Mouse (Mus musculus): ENCODE data around the gene Iqgap2.

Iqgap2 gene

DNA sequence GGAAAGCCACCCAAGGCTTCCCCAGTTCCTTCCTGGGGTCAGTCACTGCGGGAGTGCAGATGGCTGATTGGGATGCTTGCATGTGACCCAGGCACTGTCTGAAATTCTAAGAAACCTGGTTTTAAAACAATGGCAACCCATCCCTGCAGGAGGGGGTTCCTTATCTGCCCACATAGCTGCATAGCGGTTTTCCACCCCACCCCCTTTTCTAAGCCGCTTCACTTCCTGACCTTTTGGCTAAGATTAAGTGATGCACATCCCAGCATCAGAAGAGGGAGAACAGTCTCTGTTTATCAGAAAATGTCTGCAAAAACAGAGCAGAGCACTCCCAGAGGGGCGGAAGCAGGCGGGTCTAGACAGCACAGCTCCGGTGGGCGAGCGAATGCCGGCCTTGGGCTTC, 234.6 kb downstream of the Iqgap2 start:
- no peak for DNase-seq (ENCODE audit: low spot score in 2 of 2)

DNA sequence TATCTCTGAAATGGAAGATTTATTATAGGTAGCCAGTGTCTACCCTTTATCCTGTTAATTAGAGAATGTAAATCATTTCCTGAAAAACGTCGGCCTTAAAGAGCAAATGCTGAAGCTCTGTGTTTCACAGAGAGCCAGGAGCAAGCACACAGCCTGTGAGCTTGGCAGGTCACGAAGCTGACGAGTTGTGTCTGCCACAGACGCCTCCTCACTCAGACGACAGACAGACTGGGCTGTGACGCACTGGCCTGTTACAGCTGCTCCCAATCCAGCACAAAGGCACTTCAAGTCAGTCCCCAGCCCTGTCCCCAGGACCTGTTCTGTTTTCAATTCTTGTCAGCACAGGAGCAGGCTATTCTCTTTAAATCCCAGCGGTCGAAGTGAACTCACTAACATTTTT, 236.4 kb downstream of the Iqgap2 start:
- no peak for DNase-seq (ENCODE audit: low spot score in 2 of 2)

DNA sequence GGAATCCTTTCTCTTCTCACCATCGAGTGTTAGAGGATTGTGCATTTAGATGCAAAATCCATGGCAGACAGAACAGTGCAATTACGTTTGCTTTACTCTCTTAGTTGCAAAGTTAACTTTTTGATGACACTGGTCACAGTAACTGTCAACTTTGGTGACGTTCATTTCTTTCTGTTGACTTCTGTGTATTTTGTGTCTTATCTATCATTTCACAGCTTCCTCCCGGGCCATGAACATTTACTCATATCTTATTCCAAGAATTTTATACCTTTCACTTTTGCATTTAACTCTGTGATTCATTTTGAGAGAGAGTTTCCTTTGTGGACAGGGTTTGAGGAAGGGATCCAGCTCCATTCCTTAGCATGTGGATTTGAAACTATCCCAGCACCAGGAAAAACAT, 238.0 kb downstream of the Iqgap2 start:
- DNase-seq (ENCODE audit: low spot score in 2 of 2), result no peak

DNA sequence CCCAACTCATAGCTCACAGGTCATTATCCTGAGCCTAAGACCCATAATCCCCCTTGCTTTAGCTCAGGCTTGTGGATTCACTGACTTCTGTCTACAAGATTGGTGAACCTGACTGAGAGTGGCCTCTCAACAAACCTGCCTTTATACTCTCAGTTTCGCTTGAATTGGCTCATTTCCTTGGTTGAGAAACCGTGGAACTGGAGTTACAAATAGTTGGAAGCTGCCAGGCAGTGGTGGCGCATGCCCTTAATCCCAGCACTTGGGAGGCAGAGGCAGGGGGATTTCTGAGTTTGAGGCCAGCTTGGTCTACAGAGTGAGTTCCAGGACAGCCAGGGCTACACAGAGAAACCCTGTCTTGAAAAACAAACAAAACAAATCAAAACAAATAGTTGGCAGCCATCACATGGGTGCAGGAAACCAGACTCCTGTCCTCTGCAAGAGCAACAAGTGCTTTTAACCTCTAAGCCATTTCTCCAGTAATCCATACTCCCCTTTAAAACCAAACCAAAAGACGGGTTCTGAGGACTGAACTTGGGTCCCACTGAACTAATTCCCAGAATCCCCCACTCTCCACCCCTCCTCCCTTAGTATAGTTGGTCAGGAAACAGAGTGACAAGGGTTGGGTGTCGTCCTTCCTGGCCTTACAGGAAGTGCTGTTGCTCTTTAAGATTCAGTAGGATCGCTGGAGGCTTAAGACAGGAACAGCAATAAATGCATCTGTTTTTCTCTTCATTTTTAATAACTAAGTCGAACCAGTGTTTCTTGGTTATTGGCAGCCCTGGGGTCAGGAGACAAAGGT, 239.7 kb downstream of the Iqgap2 start:
- DNase-seq (ENCODE audit: low spot score in 2 of 2), result no peak

DNA sequence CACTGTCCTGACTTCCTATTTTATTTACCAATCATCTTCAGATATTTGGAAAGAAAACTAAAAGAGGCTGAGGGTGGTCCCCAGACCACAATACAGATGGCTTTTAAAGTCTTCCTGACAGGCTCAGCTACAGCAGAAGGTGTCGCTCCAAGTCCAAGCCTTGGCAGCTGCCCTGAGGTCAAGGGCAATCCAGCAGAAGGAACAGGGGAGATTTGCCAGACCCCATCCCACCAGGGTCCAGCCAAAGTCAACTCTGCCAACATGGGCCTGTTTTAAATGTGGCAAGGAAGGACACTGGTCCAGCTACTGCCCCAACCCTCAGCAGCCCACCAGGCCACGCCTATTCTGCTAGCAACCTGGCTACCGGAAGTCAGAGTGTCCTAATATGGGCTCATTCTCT, 241.8 kb downstream of the Iqgap2 start:
- DNase-seq (ENCODE audit: low spot score in 2 of 2), result no peak

DNA sequence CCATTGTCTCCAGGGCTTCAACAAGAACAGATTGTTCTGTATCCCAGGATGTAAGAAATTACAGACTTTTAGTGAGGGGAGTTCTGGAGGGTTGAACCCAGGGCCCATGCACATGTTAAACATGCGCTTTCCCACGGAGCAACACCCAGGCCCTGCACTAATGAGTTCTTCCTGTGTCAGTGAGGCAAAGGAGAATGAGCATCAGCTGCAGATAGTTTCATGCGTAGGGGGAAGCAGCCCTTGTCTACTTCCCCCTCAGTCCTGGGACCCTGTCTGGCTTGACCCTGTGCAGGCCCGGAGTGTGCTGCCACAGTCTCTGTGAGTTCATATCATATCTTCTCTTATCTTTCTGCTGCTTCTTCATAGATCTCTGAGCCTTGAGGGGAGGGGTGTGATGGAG, 244.5 kb downstream of the Iqgap2 start:
- DNase-seq (ENCODE audit: low spot score in 2 of 2), result no peak

DNA sequence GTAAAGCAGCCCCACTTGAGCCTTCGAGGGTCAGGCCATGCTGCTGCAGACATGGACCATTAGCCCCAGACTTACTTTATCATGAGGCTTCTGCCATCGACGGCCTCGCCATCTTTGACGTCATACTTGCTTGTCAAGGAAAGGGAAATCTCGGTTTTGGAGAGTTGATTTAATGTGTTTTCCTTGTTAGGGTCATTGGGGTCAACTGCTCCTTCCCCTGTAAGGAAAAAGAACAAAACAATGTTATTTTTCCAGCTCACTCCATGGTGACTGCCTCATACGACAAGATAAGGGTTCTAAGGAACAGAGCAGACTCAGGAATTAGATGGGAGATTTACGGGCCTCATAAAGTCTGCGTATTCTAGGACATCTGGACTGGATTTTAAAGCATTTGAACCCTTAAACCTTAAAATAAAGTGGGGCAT, 245.0 kb downstream of the Iqgap2 start:
- DNase-seq (ENCODE audit: low spot score in 2 of 2), result no peak

DNA sequence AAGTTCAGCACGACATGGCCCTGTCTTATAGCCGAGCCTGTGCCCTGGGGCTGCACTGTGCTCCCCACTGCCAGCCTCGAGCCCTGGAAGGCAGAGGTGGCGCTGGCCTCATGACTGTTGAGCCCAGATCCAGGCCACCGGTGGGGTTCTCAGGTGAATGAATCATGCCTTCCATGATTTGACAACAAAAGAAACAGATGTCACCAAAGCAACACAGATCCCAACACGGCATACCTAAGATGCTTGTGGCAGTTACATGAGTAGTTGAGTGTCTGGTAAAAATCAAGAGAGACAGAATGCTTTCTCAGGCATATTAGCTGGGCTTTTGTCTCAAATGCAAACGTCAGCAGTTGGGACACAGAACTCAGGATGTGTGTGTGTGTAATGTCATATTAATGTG, 248.0 kb downstream of the Iqgap2 start:
- no peak for DNase-seq (ENCODE audit: low spot score in 2 of 2)

DNA sequence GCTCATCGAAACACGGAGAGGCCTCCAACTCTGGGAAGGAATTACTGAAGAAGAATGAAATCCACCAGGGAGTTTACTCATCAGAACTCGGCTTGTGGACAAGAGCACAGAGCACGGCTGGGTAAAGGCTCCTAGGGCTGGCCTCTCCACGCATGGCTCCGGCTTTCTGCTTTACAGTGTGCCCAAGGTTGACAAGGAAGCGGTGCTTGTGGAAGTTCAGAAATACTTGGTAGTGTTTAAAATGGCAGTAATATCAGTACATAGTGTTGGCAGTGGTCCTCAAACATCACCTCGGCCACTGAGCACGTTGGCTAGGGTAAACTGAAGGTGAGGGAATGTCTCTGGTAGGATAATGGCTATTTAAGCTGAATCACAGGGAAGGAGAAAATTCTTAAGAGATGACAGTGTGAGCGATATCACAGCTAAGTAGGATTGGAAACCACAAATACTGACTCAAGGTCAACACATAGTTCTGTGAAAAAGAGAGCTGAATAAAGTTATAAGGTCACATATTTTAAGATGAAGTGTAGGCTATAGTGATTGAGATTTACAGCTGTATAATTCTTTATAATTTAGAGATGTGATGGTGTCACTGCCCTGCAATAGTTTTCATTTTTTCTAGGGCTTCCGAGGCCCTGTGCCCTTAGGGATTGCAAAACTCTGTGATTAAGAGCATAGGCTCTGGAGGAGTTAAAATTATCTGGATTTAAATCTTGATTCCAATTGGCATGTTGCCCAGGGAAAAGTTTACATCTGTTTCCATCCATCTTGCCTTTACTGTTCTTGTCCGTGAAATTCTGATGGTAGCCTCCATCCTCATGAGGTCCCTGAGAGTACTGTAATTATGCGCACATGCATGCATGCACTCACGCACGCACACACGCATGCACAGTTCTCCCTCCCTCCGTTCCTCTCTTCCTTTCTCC, 250.4 kb downstream of the Iqgap2 start:
- DNase-seq (ENCODE audit: low spot score in 2 of 2), result no peak

DNA sequence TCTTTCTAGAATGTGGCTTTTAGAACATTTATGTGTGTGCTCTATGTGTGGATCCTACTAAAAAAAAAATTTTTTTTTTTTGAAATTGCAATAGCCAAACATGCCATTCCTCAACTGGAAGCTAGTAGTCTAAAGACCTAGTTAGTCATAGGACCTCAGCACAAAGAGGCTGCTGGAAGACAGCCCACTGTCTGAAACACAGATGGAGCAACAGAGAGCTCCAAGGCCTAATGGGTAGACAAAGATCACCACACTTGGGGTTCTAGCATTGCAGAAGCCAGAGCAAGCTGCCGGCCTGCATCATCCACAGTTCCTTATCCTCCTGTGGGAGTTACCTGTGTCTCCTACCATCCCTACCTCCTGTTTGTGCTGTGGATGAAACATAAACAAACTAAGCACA, 251.3 kb downstream of the Iqgap2 start:
- DNase-seq (ENCODE audit: low spot score in 2 of 2), result no peak

DNA sequence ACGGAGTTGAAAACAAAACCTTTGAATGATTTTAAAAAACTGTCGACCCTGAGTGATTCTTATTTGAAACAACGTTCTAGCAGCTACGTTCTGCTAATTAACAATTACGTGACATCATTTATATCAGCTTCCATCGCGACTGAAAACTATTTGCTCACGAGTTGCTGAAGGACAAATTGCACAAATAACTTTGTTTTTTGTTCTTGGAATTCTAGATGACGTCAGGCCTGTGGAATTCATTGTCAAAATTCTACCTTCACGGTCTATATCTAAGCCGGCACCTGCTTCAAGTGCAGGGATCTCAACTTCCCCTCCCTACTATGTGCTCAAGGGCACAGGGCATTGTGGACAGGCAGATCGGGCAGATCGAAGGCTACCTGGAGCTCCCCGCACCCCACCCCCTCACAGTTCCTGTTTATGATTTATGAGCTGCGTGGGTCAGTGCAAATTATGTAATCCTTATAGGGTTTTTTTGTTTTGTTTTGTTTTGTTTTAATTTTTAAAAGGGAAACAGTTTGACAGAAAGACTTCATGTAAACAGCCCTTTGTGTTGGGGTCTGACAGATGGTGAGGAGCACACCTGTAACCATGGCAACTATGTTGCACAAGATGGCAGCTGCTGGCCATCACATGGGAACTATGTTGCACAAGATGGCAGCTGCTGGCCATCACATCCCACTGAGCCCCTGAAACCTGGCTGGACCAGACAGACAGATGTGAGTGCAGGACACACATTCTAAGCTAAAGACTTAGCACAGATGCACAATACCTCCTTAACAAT, 252.2 kb downstream of the Iqgap2 start:
- no peak for DNase-seq (ENCODE audit: low spot score in 2 of 2)

DNA sequence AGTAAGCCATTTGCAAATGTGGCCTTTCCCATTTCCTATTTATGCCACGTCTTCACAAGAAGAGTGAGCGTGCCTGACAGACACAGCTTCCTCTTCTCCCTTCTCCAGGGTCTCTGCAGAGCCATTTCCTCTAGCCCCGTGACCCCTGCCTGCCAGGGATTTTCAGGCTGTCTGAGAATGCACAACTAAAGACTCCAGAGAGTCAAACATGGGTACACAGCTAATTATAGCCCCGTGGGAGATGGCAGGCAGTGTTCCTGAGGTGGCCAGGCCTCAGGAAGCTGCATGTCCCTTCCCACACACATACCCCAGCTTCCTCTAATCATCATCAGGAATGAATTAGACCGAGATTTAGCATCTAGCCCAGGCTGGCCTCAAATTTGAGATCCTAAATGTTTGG, 252.8 kb downstream of the Iqgap2 start:
- DNase-seq (ENCODE audit: low spot score in 2 of 2), result no peak

DNA sequence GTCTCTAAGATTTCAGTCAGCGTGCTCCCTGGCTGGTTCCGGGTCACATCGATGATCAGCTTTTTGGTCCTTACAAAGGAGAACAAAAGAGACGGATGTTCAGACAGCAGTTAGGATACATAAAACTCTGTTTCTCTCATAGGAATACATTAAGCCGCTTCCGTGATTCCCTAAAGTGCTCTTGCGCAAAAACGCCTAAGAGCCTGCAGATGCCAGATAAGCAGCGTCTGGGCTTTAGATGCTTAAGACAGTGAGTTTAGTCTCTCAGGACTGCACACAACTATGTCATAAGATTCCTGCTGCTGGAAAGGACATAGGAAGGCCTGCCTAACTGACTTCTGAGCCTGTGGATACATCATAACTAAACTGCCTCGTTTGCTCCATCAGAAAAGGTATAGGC, 254.0 kb downstream of the Iqgap2 start:
- no peak for DNase-seq (ENCODE audit: low spot score in 2 of 2)

DNA sequence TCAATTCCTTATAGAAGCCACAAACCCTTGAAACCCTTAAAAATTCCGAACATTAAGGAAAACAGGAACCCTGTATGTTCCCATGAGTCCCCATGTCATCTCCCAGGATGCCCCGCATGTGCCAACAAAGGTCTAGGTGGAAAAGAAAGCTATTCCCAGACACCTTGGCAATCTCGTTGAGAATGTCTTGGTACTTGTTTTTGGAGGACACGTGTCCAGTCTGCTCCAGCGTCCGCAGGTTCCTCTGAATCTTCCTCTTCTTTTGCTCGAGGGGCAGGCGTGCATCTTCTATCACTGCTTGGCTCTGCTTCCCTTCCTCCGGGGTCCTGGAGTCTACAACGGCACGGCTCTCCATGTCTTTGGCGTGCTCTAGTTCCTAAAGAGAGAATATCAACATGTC, 256.4 kb downstream of the Iqgap2 start:
- no peak for DNase-seq (ENCODE audit: low spot score in 2 of 2)

DNA sequence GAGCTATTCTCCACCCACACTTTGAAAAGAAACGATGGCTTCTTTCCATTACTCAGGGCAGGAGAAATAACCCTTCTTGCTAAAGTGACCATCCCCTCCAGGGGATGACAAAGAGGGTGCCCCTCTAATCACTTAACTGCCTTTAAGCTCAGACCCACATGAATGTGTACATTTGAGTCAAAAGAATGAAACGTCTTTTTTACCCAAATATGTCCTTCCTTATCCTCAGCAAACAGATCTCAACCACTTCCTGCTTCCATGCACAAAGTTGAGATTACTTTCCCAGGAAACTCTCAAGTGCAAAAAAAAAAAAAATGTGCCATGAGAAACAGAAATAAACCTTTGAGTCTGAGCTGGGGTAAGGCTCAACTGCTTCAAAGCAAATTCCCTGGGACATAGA, 257.3 kb downstream of the Iqgap2 start:
- DNase-seq (ENCODE audit: low spot score in 2 of 2), result no peak

DNA sequence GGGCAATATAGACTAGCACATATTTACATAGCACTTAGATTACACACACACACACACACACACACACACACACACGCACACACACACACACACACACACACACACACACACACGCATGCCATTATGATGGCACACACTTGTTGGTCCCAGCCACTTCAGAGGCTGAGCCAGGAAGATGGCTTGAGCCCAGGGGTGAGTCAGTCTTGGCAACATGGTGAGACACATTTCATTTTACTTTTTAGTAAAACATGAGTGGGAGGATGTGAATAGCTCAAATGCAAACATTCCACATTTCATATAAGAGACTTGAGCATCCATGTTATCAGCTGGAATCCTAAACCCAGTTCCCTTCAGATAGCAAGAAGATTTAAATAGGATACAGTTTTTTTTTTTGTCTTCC, 258.3 kb downstream of the Iqgap2 start:
- no peak for DNase-seq (ENCODE audit: low spot score in 2 of 2)

DNA sequence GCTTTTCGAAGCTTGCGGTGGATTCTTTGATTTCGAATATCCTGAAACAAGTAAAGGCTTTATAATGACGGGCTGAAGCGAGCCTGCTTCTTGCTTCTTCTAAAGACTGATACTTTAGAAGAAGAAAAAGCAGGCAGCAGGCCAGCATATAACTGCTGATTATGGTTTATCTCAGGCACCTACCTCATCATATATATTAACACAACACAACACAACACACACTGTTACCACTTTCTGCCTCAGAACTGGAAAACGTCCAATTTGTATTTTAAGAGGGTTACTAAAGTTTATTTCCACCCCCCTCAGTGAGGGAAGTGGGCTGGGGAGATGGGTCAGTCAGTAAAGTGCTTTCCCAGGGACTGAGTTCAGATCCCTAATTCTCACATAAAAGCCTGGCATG, 259.6 kb downstream of the Iqgap2 start:
- no peak for DNase-seq (ENCODE audit: low spot score in 2 of 2)

DNA sequence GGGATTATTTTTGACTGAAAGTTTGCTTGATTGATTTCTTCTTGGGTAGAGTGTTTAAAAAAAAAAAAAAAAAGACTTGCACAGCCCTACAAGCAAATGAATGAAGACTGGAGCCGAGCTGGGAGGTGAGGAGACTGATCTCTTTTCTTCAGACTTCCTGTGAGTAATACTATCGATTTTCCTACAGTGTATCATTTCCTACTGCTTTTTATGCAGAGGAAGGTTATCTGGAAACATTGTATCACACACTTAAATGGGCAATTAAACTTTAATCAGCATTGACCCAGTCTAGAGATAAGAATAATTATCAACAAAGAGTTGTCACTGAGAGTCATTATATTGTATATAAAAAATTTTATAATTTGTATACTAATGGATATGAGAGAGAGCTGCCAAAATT, 261.0 kb downstream of the Iqgap2 start:
- no peak for DNase-seq (ENCODE audit: low spot score in 2 of 2)

DNA sequence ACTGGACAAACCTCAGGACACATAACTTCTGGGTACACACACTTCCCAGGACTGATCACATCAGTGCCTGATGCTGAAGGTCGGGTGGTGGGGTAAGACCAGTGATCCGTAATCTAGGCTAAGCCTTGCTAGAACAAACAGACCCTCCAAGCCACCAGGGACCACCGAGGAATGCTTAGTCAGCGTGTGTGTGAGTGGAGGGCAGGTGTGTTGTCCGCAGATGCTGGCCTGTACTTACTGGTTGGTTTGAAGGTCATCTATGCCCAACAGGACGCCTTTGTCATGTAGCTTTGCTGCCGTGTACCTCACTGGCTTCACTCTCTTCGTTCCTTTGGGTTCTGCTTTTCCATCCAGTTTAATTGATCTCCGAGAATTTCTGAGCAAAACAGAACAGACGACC, 262.0 kb downstream of the Iqgap2 start:
- no peak for DNase-seq (ENCODE audit: low spot score in 2 of 2)

DNA sequence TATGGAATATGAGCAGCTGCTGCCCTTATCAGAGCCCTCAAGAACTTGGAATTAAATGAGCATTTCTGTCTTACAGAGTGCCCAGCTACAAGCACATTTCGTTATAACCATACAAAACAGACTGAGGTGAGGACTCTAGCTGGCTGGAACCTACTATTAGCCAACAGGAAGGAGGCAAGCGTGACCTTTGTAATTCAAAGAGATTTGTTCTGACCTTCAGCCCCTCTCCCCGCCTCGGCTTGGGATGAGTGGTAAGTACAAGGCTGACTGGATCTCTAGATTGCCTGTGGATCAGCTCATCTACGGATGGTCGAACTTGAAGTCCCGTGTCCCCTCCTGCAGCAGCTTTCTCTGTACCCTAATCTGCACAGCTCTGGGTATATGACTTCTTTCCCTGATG, 265.0 kb downstream of the Iqgap2 start:
- DNase-seq (ENCODE audit: low spot score in 2 of 2), result no peak

DNA sequence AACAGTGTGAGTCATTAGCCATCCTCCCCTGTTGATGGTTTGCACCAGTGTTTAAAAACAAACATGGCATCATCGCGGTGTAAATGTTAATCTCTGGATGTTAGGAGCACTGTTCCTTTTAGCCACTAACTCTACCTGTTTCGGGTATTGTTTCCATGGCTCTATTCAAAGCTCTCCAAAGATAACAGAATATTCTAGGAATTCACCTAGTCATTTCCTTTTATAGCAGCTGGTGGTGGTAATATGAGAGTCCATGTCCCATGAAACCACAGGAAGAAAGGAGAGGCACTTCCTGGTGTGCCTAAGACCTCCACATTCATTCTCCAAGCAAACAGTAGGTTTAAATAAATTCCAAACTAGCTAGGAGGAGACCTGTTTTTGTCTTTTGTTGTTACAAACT, 268.7 kb downstream of the Iqgap2 start:
- DNase-seq (ENCODE audit: low spot score in 2 of 2), result no peak

DNA sequence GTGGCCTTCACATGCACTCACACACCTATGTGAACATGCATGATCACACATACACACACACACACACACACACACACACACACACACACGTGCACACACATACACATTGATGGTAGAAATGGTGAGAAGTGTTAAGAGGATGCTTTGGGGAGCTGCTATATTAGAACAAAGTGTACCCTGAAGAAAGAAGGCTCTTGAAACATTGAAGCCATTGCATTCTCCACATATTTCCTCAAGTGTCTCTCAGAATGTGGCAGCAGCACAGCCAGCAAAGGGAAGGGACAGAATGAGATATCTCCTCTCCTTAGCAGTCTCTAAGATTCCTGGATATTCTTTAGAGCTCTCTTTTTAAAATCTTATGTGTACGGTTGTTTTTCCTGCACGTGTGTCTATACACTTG, 270.2 kb downstream of the Iqgap2 start:
- no peak for DNase-seq (ENCODE audit: low spot score in 2 of 2)

Measured in urinary bladder, adult 18-20 months (tissue).